Mouse (Mus musculus) embryo, embryonic 11.5 days (tissue): ENCODE data around the gene Phyhd1.
A peak's percentile ranks its signal among the peaks of the same experiment; 100 is the strongest.

Experiments used
- DNase-seq: peaks from one replicate; pipeline ENCODE4 v3.0.0-alpha.2; 2012; ENCODE audit warnings: low read depth, low spot score

Gene Phyhd1

GRCm38 (mm10) chr2:30285416-30286181 lies 19.6 kb downstream of the Phyhd1 start:
- DNase-seq = no peak

- peak; percentile 95 for DNase-seq
Observed at GRCm38 (mm10) chr2:30286192-30287026, 20.4 kb downstream of the Phyhd1 start, which contains the start of the genes Dolk and Nup188. Dolk (minus strand) TSS chr2:30286334. Nup188 (plus strand) TSS chr2:30286397.

DNA sequence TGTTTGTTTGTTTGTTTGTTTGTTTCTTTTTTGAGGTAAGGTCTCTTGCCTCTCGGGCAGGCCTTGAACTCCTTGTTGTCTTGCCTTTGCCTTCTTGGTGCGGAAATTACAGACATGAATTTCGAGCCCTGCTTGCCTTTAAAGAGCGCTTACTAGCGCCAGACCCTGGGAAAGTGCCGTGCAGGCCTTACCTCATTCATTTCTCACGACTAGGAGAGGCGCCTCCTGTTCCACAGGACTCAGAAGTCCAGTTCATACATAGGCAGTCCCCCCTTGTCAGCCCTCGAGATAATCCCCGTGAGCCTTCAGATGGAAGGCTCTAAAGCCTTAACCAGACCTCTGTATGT lies 21.0 kb downstream of the Phyhd1 start:
- no peak for DNase-seq

DNA sequence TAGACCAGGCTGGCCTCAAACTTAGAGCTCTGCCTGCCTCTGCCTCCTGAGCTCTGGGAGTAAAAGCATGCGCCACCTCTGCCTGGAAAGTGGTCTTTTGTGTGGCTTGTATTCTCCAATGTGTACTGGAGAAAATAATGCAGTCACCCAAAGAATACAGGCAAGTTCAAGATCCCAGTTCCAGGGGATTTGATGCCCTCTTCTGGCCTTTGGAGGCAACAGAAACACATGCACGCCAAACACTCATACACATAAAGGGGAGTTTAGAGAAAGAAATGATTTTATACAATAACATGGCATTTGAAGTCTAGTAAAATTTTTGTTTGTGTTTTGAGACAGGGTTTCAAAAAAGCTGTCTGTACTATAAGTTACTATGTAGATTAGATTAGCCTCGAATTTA lies 33.5 kb downstream of the Phyhd1 start:
- no peak for DNase-seq

- no peak for DNase-seq
Observed at GRCm38 (mm10) chr2:30299966-30300365, 34.0 kb downstream of the Phyhd1 start.

- no peak for DNase-seq
Observed at GRCm38 (mm10) chr2:30306087-30306486, 40.1 kb downstream of the Phyhd1 start.

- no peak for DNase-seq
Observed at GRCm38 (mm10) chr2:30309351-30309750, 43.3 kb downstream of the Phyhd1 start.

GRCm38 (mm10) chr2:30311481-30311880 lies 45.5 kb downstream of the Phyhd1 start:
- no peak for DNase-seq

DNA sequence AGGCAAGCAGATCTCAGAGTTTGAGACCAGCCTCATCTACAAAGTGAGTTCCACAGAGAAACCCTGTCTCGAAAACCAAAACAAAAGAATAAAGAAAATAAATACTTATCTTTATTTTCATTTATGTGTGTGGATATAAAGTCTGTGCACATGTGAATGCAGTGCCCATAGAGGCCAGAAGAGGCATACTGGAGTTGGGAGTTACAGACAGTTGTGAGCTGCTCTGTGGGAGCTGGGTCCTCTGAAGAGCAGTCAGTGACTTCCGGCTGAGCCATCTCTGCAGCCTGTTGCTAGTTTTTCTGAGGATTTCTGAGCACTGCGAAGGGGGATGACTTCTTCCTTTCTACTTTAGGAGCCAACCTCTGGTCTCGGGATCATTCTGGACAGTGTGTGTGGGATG lies 50.1 kb downstream of the Phyhd1 start:
- no peak for DNase-seq

- no peak for DNase-seq
Observed at GRCm38 (mm10) chr2:30316955-30317354, 51.0 kb downstream of the Phyhd1 start.

DNA sequence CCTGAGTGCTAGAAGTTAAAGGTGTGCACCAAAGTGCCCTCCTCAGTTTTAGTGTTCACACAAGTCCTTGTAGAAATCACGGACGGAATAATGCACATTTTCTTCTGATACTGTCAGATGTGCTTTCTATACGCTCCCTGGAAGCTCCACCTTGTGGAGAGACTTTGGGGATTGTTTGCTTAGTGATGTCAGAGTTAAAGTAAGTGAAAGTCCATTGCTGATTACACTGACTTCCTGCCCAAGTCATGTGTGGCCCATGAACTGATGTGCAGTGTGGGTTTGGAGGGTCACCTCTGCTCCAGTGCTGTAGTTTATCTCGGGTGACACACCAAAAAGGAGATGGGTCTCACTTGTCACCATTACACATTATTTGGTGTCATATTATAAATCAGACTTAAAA lies 53.3 kb downstream of the Phyhd1 start:
- DNase-seq = no peak

- DNase-seq = no peak
Observed at GRCm38 (mm10) chr2:30323111-30323510, 57.1 kb downstream of the Phyhd1 start.

- DNase-seq = no peak
Observed at GRCm38 (mm10) chr2:30325296-30325695, 59.3 kb downstream of the Phyhd1 start.

- DNase-seq = no peak
Observed at GRCm38 (mm10) chr2:30327276-30327675, 61.3 kb downstream of the Phyhd1 start.

- no peak for DNase-seq
Observed at GRCm38 (mm10) chr2:30328791-30329190, 62.8 kb downstream of the Phyhd1 start.
